Mouse (Mus musculus) limb, embryonic 10.5 days (tissue): ENCODE measurements around the gene Ide. TPM values are rescaled to one million over a fixed set of nuclear protein-coding genes. Genes with fewer than 3 reads are reported as not detected.
"Not testable (repeated sequence)": the region's sequence is repeated elsewhere in the genome, so short reads cannot be mapped to it uniquely, and the experiment has no call there.

Experiments used
- DNase-seq: peaks from one replicate; pipeline ENCODE4 v3.0.0-alpha.2; 2017; ENCODE audit warnings: low spot score
- H3K27ac ChIP-seq: fragments of 300-500 bp; sonication (generic); 2 replicates; pipeline ENCODE4 v1.5.1; 2016; ENCODE audit warnings: mild to moderate bottlenecking
- H3K27me3 ChIP-seq: fragments of 300-500 bp; sonication (generic); 2 replicates; pipeline ENCODE4 v1.6.1; 2016; ENCODE audit warnings: low read depth, mild to moderate bottlenecking; ENCODE audit not compliant: poor library complexity, severe bottlenecking
- H3K36me3 ChIP-seq: fragments of 300-500 bp; sonication (generic); 2 replicates; pipeline ENCODE4 v1.6.1; 2016; ENCODE audit warnings: mild to moderate bottlenecking, moderate library complexity
- H3K4me1 ChIP-seq: fragments of 300-500 bp; sonication (generic); 2 replicates; pipeline ENCODE4 v1.6.1; 2016
- H3K4me3 ChIP-seq: fragments of 300-500 bp; sonication (generic); 2 replicates; pipeline ENCODE4 v1.5.1; 2016; ENCODE audit warnings: mild to moderate bottlenecking, moderate library complexity
- H3K9me3 ChIP-seq: fragments of 300-500 bp; sonication (generic); replicated peaks from 2 replicates; pipeline ENCODE4 v1.6.1; 2016; ENCODE audit warnings: mild to moderate bottlenecking
- WGBS: fragments of 180-500 bp; shearing (Covaris S2); methylation state at CpG from one replicate; pipeline ENCODE4 v1.1.7; 2016; 5-methylcytosine and 5-hydroxymethylcytosine counted together
- polyA plus RNA-seq: library from polyadenylated mRNA; unstranded; fragments of >200 nt; fragmentation: Nextera tagmentation; extraction: Ambion mirVana; gene quantifications from 2 replicates; pipeline ENCODE4 v1.2.1, GENCODE M21; 2016

The Ide gene
- polyA plus RNA-seq, 1 experiment from 2014 or later = 45.2 TPM

DNA sequence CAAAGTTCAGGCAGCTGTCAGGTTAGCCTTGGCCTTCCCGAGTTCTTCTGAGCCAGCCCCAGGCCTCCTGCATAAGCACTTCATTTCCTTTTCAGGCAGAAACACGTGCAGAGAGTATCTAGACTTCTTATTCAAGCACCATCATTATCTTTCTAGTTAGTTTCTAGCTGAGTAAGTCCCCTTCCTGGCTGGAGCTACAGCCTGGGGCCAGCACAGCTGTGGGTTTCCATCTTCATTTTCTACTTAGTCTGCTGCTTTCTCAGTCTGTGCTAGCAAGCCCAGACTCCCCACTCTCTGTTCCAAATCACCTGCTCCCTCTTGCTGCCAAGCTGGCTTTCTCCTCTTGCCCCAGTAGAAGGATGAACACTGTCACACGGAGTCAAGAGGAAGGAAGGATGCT, 90.8 kb downstream of the Ide start:
- Histone ChIP-seq H3K27ac (no peak overlapping the region), H3K9me3 (no peaks in the 10 kb centered on the region), H3K4me1 (no peaks in the 10 kb centered on the region), H3K27me3 (no peaks in the 10 kb centered on the region), H3K4me3 (no peak overlapping the region), H3K36me3 (no peaks in the 10 kb centered on the region)
- no peak for DNase-seq
- WGBS = 62% methylated on average over 3 of the region's 3 CpGs

DNA sequence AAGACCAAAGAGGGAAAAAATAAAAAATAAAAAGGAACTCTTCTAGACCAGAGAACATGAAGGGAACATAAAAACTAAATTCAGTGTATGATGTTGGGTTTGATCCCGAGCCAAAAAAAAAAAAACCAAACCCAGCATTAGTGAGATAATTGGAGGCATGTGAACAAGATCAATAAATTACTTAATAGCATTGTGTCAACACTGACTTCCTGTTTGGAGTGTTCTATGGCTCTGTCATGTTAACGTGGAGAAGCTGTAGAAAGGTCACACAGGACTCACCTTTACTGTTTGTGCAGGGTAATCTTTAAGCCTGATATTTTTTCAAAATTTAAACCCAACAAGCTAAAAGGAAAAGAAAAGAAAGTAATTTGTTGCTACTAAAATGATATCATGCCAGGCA, 94.9 kb downstream of the Ide start:
- DNase-seq = no peak
- peaks cover 12% of the 10 kb centered on the region for H3K4me1 ChIP-seq
- H3K27ac ChIP-seq = no peak overlapping the region
- H3K36me3 ChIP-seq = no peaks in the 10 kb centered on the region
- H3K27me3 ChIP-seq = peaks cover 5% of the 10 kb centered on the region; the same call in 1 of the 2 replicates
- H3K9me3 ChIP-seq = no peaks in the 10 kb centered on the region
- 34% methylated on average over 2 of the region's 2 CpGs for WGBS
- H3K4me3 ChIP-seq = no peak overlapping the region

DNA sequence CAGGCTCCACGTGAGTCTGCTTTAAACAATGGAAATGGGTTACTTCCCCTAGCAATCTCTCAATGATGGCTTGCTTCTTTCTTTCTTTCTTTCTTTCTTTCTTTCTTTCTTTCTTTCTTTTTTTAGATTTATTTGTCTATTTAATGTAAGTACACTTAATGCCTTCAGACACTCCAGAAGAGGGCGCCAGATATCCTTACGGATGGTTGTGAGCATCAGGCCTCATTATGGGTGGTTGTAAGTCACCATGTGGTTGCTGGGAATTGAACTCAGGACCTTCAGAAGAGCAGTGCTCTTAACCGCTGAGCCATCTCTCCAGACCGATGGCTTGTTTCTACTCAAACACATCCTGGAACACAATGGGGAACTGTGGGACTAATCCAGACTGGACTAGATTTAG, 96.5 kb downstream of the Ide start:
- H3K4me1 ChIP-seq = peaks cover 12% of the 10 kb centered on the region
- 71% methylated on average over 5 of the region's 5 CpGs for WGBS
- no peaks in the 10 kb centered on the region for H3K9me3 ChIP-seq
- no peak overlapping the region for H3K27ac ChIP-seq
- peaks cover 8% of the 10 kb centered on the region; the same call in 1 of the 2 replicates for H3K27me3 ChIP-seq
- H3K36me3 ChIP-seq = no peaks in the 10 kb centered on the region
- no peak overlapping the region for H3K4me3 ChIP-seq
- no peak for DNase-seq

DNA sequence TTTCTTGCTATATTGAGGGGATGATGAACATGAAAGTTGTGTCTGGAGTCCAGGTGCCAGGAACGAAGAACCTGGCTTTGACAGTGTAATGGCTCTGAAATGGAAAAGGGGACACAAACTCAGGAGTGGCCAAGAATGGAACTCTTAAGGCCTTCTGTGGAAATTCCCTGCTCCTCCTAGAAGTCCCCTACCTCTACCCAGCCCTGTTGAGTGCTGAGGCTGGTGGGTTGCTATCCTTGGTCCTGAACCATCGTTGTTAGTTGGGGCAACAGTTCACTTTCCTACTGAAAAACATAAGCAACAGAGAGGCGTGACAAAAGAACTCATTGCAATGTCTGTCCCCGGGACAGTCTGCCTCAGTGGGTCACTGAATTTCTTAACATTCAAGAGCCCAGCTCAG, 98.6 kb downstream of the Ide start:
- Histone ChIP-seq H3K27me3 (peaks cover 29% of the 10 kb centered on the region), H3K36me3 (no peaks in the 10 kb centered on the region), H3K4me3 (no peak overlapping the region), H3K9me3 (no peaks in the 10 kb centered on the region), H3K27ac (no peak overlapping the region), H3K4me1 (peaks cover 22% of the 10 kb centered on the region)
- WGBS = 29% methylated on average over 4 of the region's 4 CpGs
- peak; percentile 74 for DNase-seq

DNA sequence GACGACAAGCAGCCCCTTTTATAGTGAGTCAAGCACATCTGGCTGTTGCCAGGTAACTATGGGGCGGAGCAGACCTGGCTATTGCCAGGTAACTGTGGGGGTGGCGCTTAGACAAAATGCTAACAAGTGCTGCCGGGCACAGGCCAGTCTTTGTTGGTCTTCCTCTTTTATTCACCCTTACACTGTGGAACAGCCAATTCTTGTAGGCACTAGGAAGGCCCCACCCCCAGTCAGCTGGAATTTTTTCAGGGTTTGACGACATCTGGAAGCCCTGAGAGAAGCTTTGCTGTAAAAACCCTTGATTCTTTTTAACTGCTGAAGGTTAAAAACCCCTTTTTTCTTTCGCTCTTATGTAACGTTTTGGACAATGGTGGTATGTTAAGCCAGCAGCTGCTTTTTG, 99.0 kb downstream of the Ide start:
- H3K4me3 ChIP-seq = no peak overlapping the region
- no peak overlapping the region for H3K27ac ChIP-seq

DNA sequence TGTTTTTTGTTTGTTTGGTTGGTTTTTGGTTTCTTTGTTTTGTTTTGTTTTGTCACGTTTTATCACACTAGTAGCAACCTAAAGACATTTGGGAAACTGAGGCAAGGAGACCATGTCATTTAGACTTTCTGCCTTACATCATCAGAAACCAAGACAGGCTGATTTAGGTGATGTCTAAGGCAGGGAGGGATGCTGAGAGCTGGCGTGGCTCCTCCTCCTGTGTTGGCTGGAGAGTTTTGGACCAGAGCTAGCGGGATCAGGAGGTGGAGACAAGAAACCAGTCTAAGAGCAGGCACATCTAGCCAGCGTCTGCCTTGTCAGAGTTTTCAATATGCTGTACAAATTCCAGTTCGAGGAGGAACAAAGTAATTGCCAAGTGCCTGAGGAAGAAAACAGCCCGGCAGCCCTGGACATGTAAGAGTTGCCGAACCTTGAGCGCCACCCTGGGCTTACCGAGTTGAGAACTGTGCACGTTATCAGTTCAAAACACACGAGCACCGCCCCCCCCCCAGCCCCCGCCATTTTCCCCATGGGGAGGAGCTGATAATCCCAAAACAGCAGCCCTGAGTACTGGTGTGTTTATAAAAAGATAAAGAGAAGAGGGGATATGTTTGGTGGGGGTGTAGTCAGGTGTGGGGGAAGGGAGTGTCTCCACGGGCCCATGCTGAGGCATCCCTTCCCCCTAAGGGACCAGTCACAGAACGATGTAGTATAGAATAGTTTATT, 99.8 kb downstream of the Ide start:
- no peak overlapping the region for H3K4me3 ChIP-seq
- no peaks in the 10 kb centered on the region for H3K9me3 ChIP-seq
- 13% methylated on average over 15 of the region's 15 CpGs for WGBS
- peaks cover 28% of the 10 kb centered on the region for H3K4me1 ChIP-seq
- H3K27ac ChIP-seq = no peak overlapping the region
- DNase-seq = no peak
- peaks cover 40% of the 10 kb centered on the region for H3K27me3 ChIP-seq
- no peaks in the 10 kb centered on the region for H3K36me3 ChIP-seq

More for the DNA sequence above, 99.0 kb downstream of the Ide start:
- no peaks in the 10 kb centered on the region for H3K9me3 ChIP-seq
- WGBS = 18% methylated on average over 7 of the region's 7 CpGs
- peaks cover 26% of the 10 kb centered on the region for H3K4me1 ChIP-seq
- no peaks in the 10 kb centered on the region for H3K36me3 ChIP-seq
- no peak for DNase-seq
- H3K27me3 ChIP-seq = peaks cover 33% of the 10 kb centered on the region

DNA sequence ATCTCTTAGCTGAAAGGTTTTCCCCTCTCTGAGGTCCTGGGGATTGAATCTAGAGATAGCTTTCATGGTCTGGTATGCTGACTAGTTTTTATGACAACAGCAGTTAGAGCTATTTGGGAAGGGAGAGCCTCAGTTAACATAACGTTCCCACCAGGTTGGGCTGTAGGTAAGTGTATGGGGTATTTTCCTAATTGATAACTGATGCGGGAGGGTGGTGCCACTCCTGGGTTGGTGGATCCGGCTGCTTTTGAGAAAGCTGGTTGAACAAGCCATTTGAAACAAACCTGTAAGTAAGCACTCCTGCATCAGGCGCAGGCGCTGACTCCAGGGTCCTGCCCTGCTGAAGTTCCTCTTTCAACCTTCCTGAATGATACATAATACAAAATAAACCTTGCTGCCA, 100.3 kb downstream of the Ide start:
- H3K4me1 ChIP-seq = peaks cover 28% of the 10 kb centered on the region
- DNase-seq = no peak
- no peak overlapping the region for H3K4me3 ChIP-seq
- peaks cover 45% of the 10 kb centered on the region for H3K27me3 ChIP-seq
- no peak overlapping the region for H3K27ac ChIP-seq
- H3K9me3 ChIP-seq = no peaks in the 10 kb centered on the region
- no peaks in the 10 kb centered on the region for H3K36me3 ChIP-seq
- WGBS = 56% methylated on average over 5 of the region's 5 CpGs

DNA sequence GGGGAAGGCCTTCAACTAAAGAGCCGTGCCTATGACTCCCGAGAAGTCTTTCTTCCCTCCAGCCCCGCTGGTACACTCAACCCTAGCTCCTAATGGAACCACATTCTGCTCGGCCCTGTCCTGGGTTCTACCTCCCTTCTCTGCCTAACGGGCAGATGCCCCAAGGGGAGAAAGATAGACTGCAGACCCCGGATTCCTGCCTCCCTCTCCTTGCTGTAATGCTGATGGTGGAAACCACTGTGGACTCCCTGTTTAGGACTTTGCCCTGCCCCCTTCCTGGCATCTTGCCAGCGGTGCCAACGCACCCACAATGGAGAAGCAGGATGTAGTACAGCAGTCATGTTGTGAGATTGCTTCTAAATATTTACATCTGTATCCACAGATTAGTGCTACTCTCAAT, 101.8 kb downstream of the Ide start:
- WGBS = 67% methylated on average over 8 of the region's 8 CpGs
- H3K27ac ChIP-seq = no peak overlapping the region
- H3K4me1 ChIP-seq = peaks cover 28% of the 10 kb centered on the region
- peaks cover 46% of the 10 kb centered on the region for H3K27me3 ChIP-seq
- no peak overlapping the region for H3K4me3 ChIP-seq
- H3K9me3 ChIP-seq = no peaks in the 10 kb centered on the region
- H3K36me3 ChIP-seq = no peaks in the 10 kb centered on the region
- DNase-seq = no peak

GRCm38 (mm10) chr19:37233561-37234539, 103.8 kb downstream of the Ide start:
- H3K4me1 ChIP-seq = peaks cover 28% of the 10 kb centered on the region
- peaks cover 46% of the 10 kb centered on the region for H3K27me3 ChIP-seq
- DNase-seq = peak; percentile 64
- peak overlapping the region; percentile 46 for H3K4me3 ChIP-seq
- 6% methylated on average over 63 of the region's 63 CpGs for WGBS
- H3K9me3 ChIP-seq = no peaks in the 10 kb centered on the region
- no peaks in the 10 kb centered on the region for H3K36me3 ChIP-seq
- H3K27ac ChIP-seq = 0 out of 2 replicates have a peak overlapping the region, but pooled peaks have one; percentile 10

DNA sequence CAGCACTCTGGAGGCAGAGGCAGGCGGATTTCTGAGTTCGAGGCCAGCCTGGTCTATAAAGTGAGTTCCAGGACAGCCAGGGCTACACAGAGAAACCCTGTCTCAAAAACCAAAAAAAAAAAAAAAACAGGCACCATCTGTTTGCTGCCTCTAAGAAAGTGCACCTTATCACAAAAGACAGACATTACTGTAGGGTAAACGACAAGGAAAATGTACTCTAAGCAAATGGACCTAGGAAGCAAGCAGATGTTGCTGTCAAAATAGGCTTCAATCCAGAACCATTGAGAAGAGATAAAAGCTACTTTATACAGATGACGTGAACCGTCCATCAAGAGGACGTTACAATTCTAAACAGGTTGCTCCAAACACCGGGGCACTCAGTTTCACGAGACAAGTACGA, 105.1 kb downstream of the Ide start:
- not testable (repeated sequence) for H3K4me3 ChIP-seq, DNase-seq

DNA sequence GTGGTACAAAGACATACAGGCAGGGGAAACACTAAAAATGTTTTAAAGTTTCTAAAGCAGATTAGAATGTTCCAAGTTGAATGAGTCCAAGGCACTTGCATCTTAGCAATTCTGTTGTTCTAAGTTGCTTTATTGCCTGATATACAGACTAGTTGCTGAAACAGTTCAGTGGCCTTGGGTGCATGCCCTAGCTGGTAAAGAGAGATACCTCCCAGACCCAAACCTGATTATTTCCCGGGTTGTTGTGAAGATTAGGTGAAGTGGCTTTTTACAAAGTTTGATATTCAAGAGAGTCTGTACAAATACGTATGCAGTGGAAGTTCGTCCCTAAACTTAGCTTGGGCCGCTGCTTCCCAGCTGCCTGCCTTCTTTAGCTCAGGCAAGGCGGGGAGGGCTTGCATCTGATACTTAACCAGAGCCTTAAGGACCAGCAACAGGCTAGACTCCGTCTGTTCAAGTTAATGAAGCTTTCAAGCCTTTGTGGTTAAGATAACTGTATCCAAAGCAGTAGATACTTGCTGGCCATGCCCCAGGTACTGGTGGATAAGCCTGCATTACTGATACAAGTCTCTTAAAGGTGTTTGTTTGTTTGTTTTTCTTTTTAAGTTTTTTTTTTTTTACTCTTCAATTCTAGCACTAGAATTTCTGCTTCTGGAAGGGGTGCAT, 112.3 kb downstream of the Ide start:
- H3K27me3 ChIP-seq = no peaks in the 10 kb centered on the region
- H3K9me3 ChIP-seq = no peaks in the 10 kb centered on the region
- WGBS = 85% methylated on average over 6 of the region's 6 CpGs
- H3K4me3 ChIP-seq = no peak overlapping the region
- H3K4me1 ChIP-seq = no peaks in the 10 kb centered on the region
- no peak overlapping the region for H3K27ac ChIP-seq
- DNase-seq = no peak
- H3K36me3 ChIP-seq = peaks cover 53% of the 10 kb centered on the region

More for the DNA sequence above, 105.1 kb downstream of the Ide start:
- peaks cover 17% of the 10 kb centered on the region for H3K4me1 ChIP-seq
- peaks cover 40% of the 10 kb centered on the region for H3K27me3 ChIP-seq
- not testable (repeated sequence) for H3K9me3 ChIP-seq, H3K27ac ChIP-seq, H3K36me3 ChIP-seq
- 72% methylated on average over 9 of the region's 9 CpGs for WGBS
